In the genomic region with DNA sequence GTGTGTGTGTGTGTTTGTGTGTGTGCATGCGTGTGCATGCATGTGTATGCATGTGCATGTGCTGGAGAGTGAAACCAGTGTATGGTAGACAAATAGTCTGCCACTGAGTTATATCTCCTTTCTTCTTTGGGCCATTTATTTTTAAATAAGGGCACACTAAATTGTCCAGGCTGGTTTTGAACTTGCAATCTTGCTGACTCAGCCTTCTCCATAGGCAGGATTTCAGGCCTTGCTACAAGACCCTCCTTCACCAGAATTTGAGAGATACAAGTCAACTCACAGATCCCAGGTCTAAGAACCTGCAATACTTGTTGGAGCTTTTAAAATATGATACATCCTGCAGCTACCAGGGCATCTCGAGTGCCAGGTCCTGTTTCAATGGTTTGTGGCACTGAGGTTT, we compare ENCODE assay signal across 20 mouse cellular contexts.
A peak's percentile ranks its signal among the peaks of the same experiment; 100 is the strongest.
DNase-seq lines count a peak whose midpoint lies in the region; ATAC-seq and TF ChIP-seq lines count a peak whose summit lies in the region.
"Had no signal": no experiment of that assay in that cellular context is flagged by ENCODE, and none has a peak within 500 bp of the region (broad histone marks: within the 10 kb centered on the region; RNA-seq: fewer than 3 reads in every experiment).

No protein-coding gene starts in this region.

- peak; percentile 35 for DNase-seq in heart, embryonic 10.5 days (ENCODE audit: low spot score)
- DNase-seq in heart, postnatal 10 days: no peak
- DNase-seq in ES-E14 (ENCODE audit: low read depth, low spot score): no peak
- DNase-seq in adrenal gland, postnatal 4 days (ENCODE audit: low spot score in 2 of 2): no peak
- no peak for DNase-seq in stomach, postnatal 0 days (ENCODE audit: low spot score)
- DNase-seq: adrenal gland, adult 8-10 months; adrenal gland, postnatal 14 days; adrenal gland, postnatal 36 days; cerebellum, adult 11 months; cerebellum, adult 18-20 months; cerebellum, adult 8-10 months; cerebellum, postnatal 14 days had no signal

- peak overlapping the region; percentile 10 for H3K4me2 ChIP-seq in myocyte (ENCODE audit: low read depth)
- H3K4me2 ChIP-seq in stomach, postnatal 0 days (replicated peaks; ENCODE audit: low read depth): no peak overlapping the region
- H3K4me2 ChIP-seq: embryonic facial prominence, embryonic 13.5 days; embryonic facial prominence, embryonic 15.5 days; forebrain, embryonic 12.5 days had no signal

- H3ac ChIP-seq in myocyte (ENCODE audit: control insufficient read depth, insufficient read length): no peak overlapping the region

- H3K27me3 ChIP-seq in heart, embryonic 10.5 days (ENCODE audit: insufficient read depth, poor library complexity, severe bottlenecking): no peaks in the 10 kb centered on the region
- no peaks in the 10 kb centered on the region for H3K27me3 ChIP-seq in myocyte (ENCODE audit: control insufficient read depth, insufficient read depth, insufficient read length)
- H3K27me3 ChIP-seq in stomach, postnatal 0 days (ENCODE audit: control insufficient read depth, insufficient read depth, low read length): no peaks in the 10 kb centered on the region
- H3K27me3 ChIP-seq: embryonic facial prominence, embryonic 13.5 days; embryonic facial prominence, embryonic 15.5 days; Patski had no signal

- no peak for TF ChIP-seq EP300 in stomach, postnatal 0 days (optimal IDR thresholded peaks at IDR 0.05)

- no peak overlapping the region for H3K4me3 ChIP-seq in heart, embryonic 10.5 days
- H3K4me3 ChIP-seq in ES-E14 (ENCODE audit: insufficient read depth in 1 of 2, low read depth in 1 of 2, low read length in 2 of 2, poor library complexity in 1 of 2, severe bottlenecking in 1 of 2) (no peak overlapping the region), myocyte (no peak overlapping the region)
- H3K4me3 ChIP-seq in stomach, postnatal 0 days (ENCODE audit: low read depth, low read length): no peak overlapping the region
- H3K4me3 ChIP-seq: embryonic facial prominence, embryonic 13.5 days; embryonic facial prominence, embryonic 15.5 days; erythroblast, embryonic 14.5 days; forebrain, embryonic 10.5 days; forebrain, embryonic 12.5 days had no signal

- 68% methylated on average over 2 of the region's 2 CpGs for WGBS in heart, embryonic 10.5 days
- WGBS in stomach, postnatal 0 days: 79% methylated on average over 2 of the region's 2 CpGs

- no peaks in the 10 kb centered on the region for H3K79me2 ChIP-seq in myocyte (ENCODE audit: control insufficient read depth, insufficient read depth)

- no peaks in the 10 kb centered on the region for H3K36me3 ChIP-seq in heart, embryonic 10.5 days
- H3K36me3 ChIP-seq in ES-E14 (ENCODE audit: control insufficient read depth, insufficient read depth, low read length, poor library complexity, severe bottlenecking) (no peaks in the 10 kb centered on the region), myocyte (ENCODE audit: control insufficient read depth, insufficient read depth) (no peaks in the 10 kb centered on the region)
- no peaks in the 10 kb centered on the region for H3K36me3 ChIP-seq in stomach, postnatal 0 days (ENCODE audit: control insufficient read depth, insufficient read depth, low read length)
- H3K36me3 ChIP-seq: embryonic facial prominence, embryonic 13.5 days; embryonic facial prominence, embryonic 15.5 days; forebrain, embryonic 10.5 days; forebrain, embryonic 12.5 days had no signal

- in situ Hi-C loops in ES-E14 (cut with MboI; ENCODE audit: low sequenced_read_pairs in 2 of 2, unreplicated experiment in 2 of 2): no loop called here

- H3K27ac ChIP-seq in heart, embryonic 10.5 days: no peak overlapping the region
- no peak overlapping the region for H3K27ac ChIP-seq in ES-E14 (ENCODE audit: insufficient read depth, low read depth, low read length, poor library complexity, severe bottlenecking)
- H3K27ac ChIP-seq in stomach, postnatal 0 days (replicated peaks): no peak overlapping the region
- H3K27ac ChIP-seq: embryonic facial prominence, embryonic 13.5 days; embryonic facial prominence, embryonic 15.5 days; forebrain, embryonic 10.5 days had no signal

- H3K9ac ChIP-seq in ES-E14 (ENCODE audit: insufficient read depth, low read depth, low read length, poor library complexity, severe bottlenecking): no peak overlapping the region
- no peak overlapping the region for H3K9ac ChIP-seq in stomach, postnatal 0 days (ENCODE audit: low read length)
- H3K9ac ChIP-seq: embryonic facial prominence, embryonic 13.5 days; embryonic facial prominence, embryonic 15.5 days; forebrain, embryonic 12.5 days had no signal

- peaks cover 38% of the 10 kb centered on the region for H3K4me1 ChIP-seq in heart, embryonic 10.5 days
- H3K4me1 ChIP-seq in ES-E14 (ENCODE audit: control insufficient read depth in 2 of 2, insufficient read depth in 2 of 2, low read length in 2 of 2, poor library complexity in 1 of 2): no peaks in the 10 kb centered on the region
- H3K4me1 ChIP-seq in stomach, postnatal 0 days (replicated peaks; ENCODE audit: control insufficient read depth, insufficient read depth): no peaks in the 10 kb centered on the region

- ATAC-seq in stomach, postnatal 0 days (ENCODE audit: low FRiP score, low TSS enrichment): no peak
- ATAC-seq: activated CD4-positive, CD25-positive, alpha-beta regulatory T cell, adult 4 months; Patski had no signal

- TF ChIP-seq POLR2A in myocyte (IDR thresholded peaks at IDR 0.05; ENCODE audit: insufficient read length, low read depth): no peak

- no peak for TF ChIP-seq CTCF in stomach, postnatal 0 days (IDR thresholded peaks at IDR 0.05; ENCODE audit: low read depth)

- intact Hi-C loops in heart, postnatal 10 days (cut with DNase I): loop anchor here (5.0 kb wide), 1 partner anchor 35 kb away; no protein-coding TSS in a partner anchor

- no peaks in the 10 kb centered on the region for H3K9me3 ChIP-seq in heart, embryonic 10.5 days
- H3K9me3 ChIP-seq in ES-E14 (ENCODE audit: control insufficient read depth, insufficient read depth, low read depth, low read length): no peaks in the 10 kb centered on the region
- no peaks in the 10 kb centered on the region for H3K9me3 ChIP-seq in stomach, postnatal 0 days (ENCODE audit: control insufficient read depth, low read length)
- H3K9me3 ChIP-seq: embryonic facial prominence, embryonic 13.5 days; embryonic facial prominence, embryonic 15.5 days; forebrain, embryonic 10.5 days; forebrain, embryonic 12.5 days had no signal

TF ChIP-seq in ES-E14, 5 proteins besides CTCF, POLR2A, EP300 and RAD21:
- TF ChIP-seq HCFC1 (IDR thresholded peaks at IDR 0.05; ENCODE audit: borderline replicate concordance, insufficient read depth, low read length): no peak
- no peak for TF ChIP-seq ZC3H11A (IDR thresholded peaks at IDR 0.05; ENCODE audit: borderline replicate concordance, low read depth, low read length)
- no peak for TF ChIP-seq ZNF384 (IDR thresholded peaks at IDR 0.05; ENCODE audit: low read depth, low read length)
- TF ChIP-seq MAFK (IDR thresholded peaks at IDR 0.05; ENCODE audit: insufficient read depth, low read depth, low read length): peak; percentile 63; the same call in 1 of the 2 replicates
- no peak for TF ChIP-seq CHD2 (IDR thresholded peaks at IDR 0.05; ENCODE audit: low read depth, low read length)
TF ChIP-seq in ES-E14: peak in this region for 1.

TF ChIP-seq in myocyte, 11 proteins besides CTCF, POLR2A, EP300 and RAD21:
- no peak for TF ChIP-seq POLR2AphosphoS2 (IDR thresholded peaks at IDR 0.05; ENCODE audit: insufficient read length, low read depth)
- TF ChIP-seq TCF12 (IDR thresholded peaks at IDR 0.05; ENCODE audit: insufficient read depth, poor library complexity, severe bottlenecking): no peak
- no peak for TF ChIP-seq REST (IDR thresholded peaks at IDR 0.05; ENCODE audit: insufficient read depth, insufficient read length)
- TF ChIP-seq TCF3 (IDR thresholded peaks at IDR 0.05; ENCODE audit: insufficient read length, low read depth): no peak
- no peak for TF ChIP-seq E2F4 (IDR thresholded peaks at IDR 0.05; ENCODE audit: insufficient read depth)
- no peak for TF ChIP-seq CEBPB (IDR thresholded peaks at IDR 0.05; ENCODE audit: insufficient read depth, poor library complexity, severe bottlenecking)
- no peak for TF ChIP-seq MYOD1 (IDR thresholded peaks at IDR 0.05; ENCODE audit: control insufficient read depth in 1 of 3, insufficient read length in 2 of 3, low read depth in 2 of 3)
- TF ChIP-seq MYOG (IDR thresholded peaks at IDR 0.05; ENCODE audit: control insufficient read depth in 1 of 3, insufficient read depth in 1 of 3, insufficient read length in 2 of 3, low read depth in 2 of 3): no peak
